Mouse (Mus musculus) myocyte (in vitro differentiated cells): ENCODE measurements around the gene Nxph4.

Experiments
- MAX ChIP-seq: IDR thresholded peaks from one replicate; pipeline ENCODE4 v1.6.1; 2011; ENCODE audit warnings: low read depth, mild to moderate bottlenecking, control low read depth
- POLR2A ChIP-seq: IDR thresholded peaks from one replicate; pipeline ENCODE4 v1.6.1; 2011; ENCODE audit warnings: low read depth, mild to moderate bottlenecking, control low read depth, moderate library complexity; ENCODE audit not compliant: insufficient read length

DNA sequence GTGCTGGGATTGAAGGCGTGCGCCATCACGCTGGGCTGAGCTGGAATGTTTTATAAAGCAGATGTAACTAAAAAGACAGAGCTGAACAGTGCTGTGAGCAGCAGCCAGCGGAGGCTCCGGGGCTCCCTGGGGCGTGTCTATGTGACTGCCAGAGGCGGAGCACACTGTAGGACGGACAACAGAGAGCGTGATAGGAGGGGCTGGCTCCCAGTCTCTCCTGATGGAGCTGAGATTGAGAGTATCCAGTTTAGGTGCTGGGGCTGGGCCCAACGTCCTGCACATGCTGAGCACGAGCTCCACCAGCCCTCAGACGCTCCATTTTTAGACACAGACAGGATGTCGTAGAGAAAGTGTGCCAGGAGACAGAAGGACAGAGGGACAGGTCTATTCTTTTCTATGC, 29.9 kb upstream of the Nxph4 start:
- TF ChIP-seq POLR2A = no peak
- TF ChIP-seq MAX = no peak
